26 mouse cellular contexts compared by ENCODE assay signal in the genomic region with DNA sequence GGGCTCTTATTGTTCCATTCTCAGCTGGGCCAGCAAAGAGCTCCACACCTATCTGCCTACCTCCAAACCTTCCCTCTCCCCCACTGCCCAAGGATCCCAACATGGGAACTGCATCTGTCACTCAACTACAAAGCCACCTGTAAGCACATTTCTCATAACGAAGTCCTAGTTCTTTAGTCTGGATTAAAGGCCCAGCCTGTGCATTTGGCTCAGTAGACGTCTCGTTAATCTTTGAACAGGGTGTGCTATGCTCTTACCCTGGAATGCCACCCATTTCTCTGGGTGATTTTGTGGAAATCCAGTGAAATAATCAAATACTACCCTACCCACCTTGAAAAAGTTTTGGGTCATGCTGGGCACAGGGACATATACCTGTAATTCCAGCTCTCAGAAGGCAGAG.
DNase-seq lines count a peak whose midpoint lies in the region; ATAC-seq and TF ChIP-seq lines count a peak whose summit lies in the region.
"Had no signal": no experiment of that assay in that cellular context is flagged by ENCODE, and none has a peak within 500 bp of the region (broad histone marks: within the 10 kb centered on the region; RNA-seq: fewer than 3 reads in every experiment).

No protein-coding gene starts in this region.

- ATAC-seq in hindbrain, embryonic 11.5 days (ENCODE audit: low FRiP score), result no peak
- ATAC-seq in kidney, embryonic 16.5 days (ENCODE audit: low FRiP score, low TSS enrichment), result no peak
- ATAC-seq: forebrain, embryonic 13.5 days; inflammation-experienced regulatory T-cells, adult 6 months; midbrain, embryonic 15.5 days had no signal

- no peak for TF ChIP-seq CTCF in layer of hippocampus, adult 2 months (conservative IDR thresholded peaks at IDR 0.05)

- WGBS in hindbrain, embryonic 10.5 days, result 90% methylated on average over 3 of the region's 3 CpGs
- WGBS in hindbrain, embryonic 11.5 days, result over 99% methylated on average over 3 of the region's 3 CpGs
- 87% methylated on average over 3 of the region's 3 CpGs for WGBS in kidney, embryonic 16.5 days

- H3K9me3 ChIP-seq in hindbrain, embryonic 10.5 days, result no peaks in the 10 kb centered on the region
- no peaks in the 10 kb centered on the region for H3K9me3 ChIP-seq in hindbrain, embryonic 11.5 days (ENCODE audit: control insufficient read depth, low read length)
- H3K9me3 ChIP-seq in kidney, embryonic 16.5 days (ENCODE audit: low read length), result no peaks in the 10 kb centered on the region
- H3K9me3 ChIP-seq: embryonic facial prominence, embryonic 15.5 days; forebrain, embryonic 13.5 days; heart, embryonic 12.5 days; hindbrain, embryonic 15.5 days; midbrain, embryonic 10.5 days; midbrain, embryonic 15.5 days; neural tube, embryonic 15.5 days had no signal

- H3K9ac ChIP-seq in hindbrain, embryonic 11.5 days (ENCODE audit: low read depth, low read length), result no peak overlapping the region
- H3K9ac ChIP-seq in kidney, embryonic 16.5 days (replicated peaks; ENCODE audit: low read length), result no peak overlapping the region
- H3K9ac ChIP-seq: embryonic facial prominence, embryonic 15.5 days; forebrain, embryonic 13.5 days; heart, embryonic 12.5 days; hindbrain, embryonic 15.5 days; liver, embryonic 14.5 days; lung, embryonic 14.5 days; midbrain, embryonic 15.5 days; neural tube, embryonic 15.5 days had no signal

- no peak overlapping the region for H3K4me2 ChIP-seq in hindbrain, embryonic 11.5 days (replicated peaks; ENCODE audit: low read depth, low read length)
- no peak overlapping the region for H3K4me2 ChIP-seq in kidney, embryonic 16.5 days (replicated peaks; ENCODE audit: low read depth, low read length)
- H3K4me2 ChIP-seq: embryonic facial prominence, embryonic 15.5 days; forebrain, embryonic 13.5 days; heart, embryonic 12.5 days; hindbrain, embryonic 15.5 days; lung, embryonic 14.5 days; midbrain, embryonic 15.5 days; neural tube, embryonic 15.5 days had no signal

- H3K36me3 ChIP-seq in hindbrain, embryonic 10.5 days, result no peaks in the 10 kb centered on the region
- H3K36me3 ChIP-seq in hindbrain, embryonic 11.5 days (ENCODE audit: control insufficient read depth, insufficient read depth, low read length), result no peaks in the 10 kb centered on the region
- H3K36me3 ChIP-seq in kidney, embryonic 16.5 days (ENCODE audit: insufficient read depth, low read length), result no peaks in the 10 kb centered on the region
- H3K36me3 ChIP-seq: embryonic facial prominence, embryonic 15.5 days; heart, embryonic 12.5 days; hindbrain, embryonic 15.5 days; midbrain, embryonic 10.5 days; midbrain, embryonic 15.5 days; neural tube, embryonic 15.5 days had no signal

- no peak overlapping the region for H3K4me3 ChIP-seq in hindbrain, embryonic 10.5 days
- no peak overlapping the region for H3K4me3 ChIP-seq in hindbrain, embryonic 11.5 days (ENCODE audit: low read depth, low read length)
- H3K4me3 ChIP-seq in layer of hippocampus, adult 2 months, result no peak overlapping the region
- H3K4me3 ChIP-seq in kidney, embryonic 16.5 days (ENCODE audit: low read length), result no peak overlapping the region
- H3K4me3 ChIP-seq: embryonic facial prominence, embryonic 15.5 days; forebrain, embryonic 13.5 days; heart, embryonic 12.5 days; hindbrain, embryonic 15.5 days; midbrain, embryonic 10.5 days; midbrain, embryonic 15.5 days; neural tube, embryonic 15.5 days had no signal

- no peak for DNase-seq in hindbrain, embryonic 10.5 days (ENCODE audit: low spot score)
- no peak for DNase-seq in hindbrain, embryonic 11.5 days (ENCODE audit: low spot score)
- no peak for DNase-seq in layer of hippocampus, adult 2 months (ENCODE audit: low spot score in 2 of 2)
- no peak for DNase-seq in layer of hippocampus, adult 9-10 months (ENCODE audit: low spot score)
- no peak for DNase-seq in spleen, adult 12 weeks (ENCODE audit: low spot score)
- no peak for DNase-seq in adrenal gland, postnatal 14 days
- DNase-seq: cerebellum, adult 11-12 months; cerebellum, postnatal 10 days; heart, postnatal 4 days; layer of hippocampus, adult 9-11 months; liver; lung, embryonic 14.5 days; retina, postnatal 1 day; right cerebral cortex, postnatal 14 days; thymus, adult 18-20 months; thymus, postnatal 4 days had no signal

- peaks cover 67% of the 10 kb centered on the region for H3K4me1 ChIP-seq in hindbrain, embryonic 10.5 days (replicated peaks)
- no peaks in the 10 kb centered on the region for H3K4me1 ChIP-seq in hindbrain, embryonic 11.5 days (replicated peaks; ENCODE audit: control insufficient read depth, insufficient read depth, low read length)
- H3K4me1 ChIP-seq in kidney, embryonic 16.5 days (ENCODE audit: insufficient read depth, low read length), result peaks cover 61% of the 10 kb centered on the region
- H3K4me1 ChIP-seq: forebrain, embryonic 13.5 days; midbrain, embryonic 15.5 days had no signal

- peak overlapping the region; percentile 23 for H3K27ac ChIP-seq in hindbrain, embryonic 10.5 days
- no peak overlapping the region for H3K27ac ChIP-seq in hindbrain, embryonic 11.5 days (ENCODE audit: low read depth, low read length)
- H3K27ac ChIP-seq in layer of hippocampus, adult 2 months, result peak overlapping the region; percentile 36; the same call in 1 of the 2 replicates
- H3K27ac ChIP-seq in kidney, embryonic 16.5 days (ENCODE audit: low read length), result 0 out of 2 replicates have a peak overlapping the region, but pooled peaks have one; percentile 5
- H3K27ac ChIP-seq: embryonic facial prominence, embryonic 15.5 days; forebrain, embryonic 13.5 days; hindbrain, embryonic 15.5 days; liver, embryonic 14.5 days; midbrain, embryonic 15.5 days; neural tube, embryonic 15.5 days had no signal

- no peaks in the 10 kb centered on the region for H3K27me3 ChIP-seq in hindbrain, embryonic 10.5 days (ENCODE audit: insufficient read depth, poor library complexity, severe bottlenecking)
- H3K27me3 ChIP-seq in hindbrain, embryonic 11.5 days (ENCODE audit: control insufficient read depth, insufficient read depth, low read length), result no peaks in the 10 kb centered on the region
- H3K27me3 ChIP-seq in kidney, embryonic 16.5 days (ENCODE audit: insufficient read depth, low read length), result no peaks in the 10 kb centered on the region
- H3K27me3 ChIP-seq: embryonic facial prominence, embryonic 15.5 days; forebrain, embryonic 13.5 days; heart, embryonic 12.5 days; hindbrain, embryonic 15.5 days; midbrain, embryonic 15.5 days; neural tube, embryonic 15.5 days had no signal
